Mouse (Mus musculus): ENCODE measurements around the gene Tax1bp3. TPM values are rescaled to one million over a fixed set of nuclear protein-coding genes. Genes with fewer than 3 reads are reported as not detected.

Gene Tax1bp3
- polyA plus RNA-seq, 1 experiment from 2014 or later: 227 TPM

- H3K27me3 ChIP-seq (ENCODE audit: insufficient read depth, low read length): no peaks in the 10 kb centered on the region
- no peak overlapping the region for H3K9ac ChIP-seq (ENCODE audit: low read depth, low read length)
- no peak overlapping the region for H3K4me2 ChIP-seq (ENCODE audit: low read length)
- H3K4me1 ChIP-seq (replicated peaks; ENCODE audit: insufficient read depth, low read length): 0 out of 2 replicates have a peak, but pooled peaks cover 4% of the 10 kb centered on the region
- no peaks in the 10 kb centered on the region for H3K36me3 ChIP-seq (ENCODE audit: insufficient read depth, low read length)
- DNase-seq (ENCODE audit: low spot score) (peak; percentile 65), ATAC-seq (replicated peaks; ENCODE audit: low FRiP score, low read depth) (peak; percentile 37; the same call in 1 of the 2 replicates)
- H3K27ac ChIP-seq: no peak overlapping the region
- H3K9me3 ChIP-seq (replicated peaks; ENCODE audit: low read length): no peaks in the 10 kb centered on the region
- 56% methylated on average over 4 of the region's 4 CpGs for WGBS
- peak; percentile 75 for TF ChIP-seq CTCF (IDR thresholded peaks at IDR 0.05; ENCODE audit: low read depth)
- no peak overlapping the region for H3K4me3 ChIP-seq (replicated peaks; ENCODE audit: low read depth, low read length)
These were observed 7.7 kb upstream of the Tax1bp3 start for GRCm38 (mm10) chr11:73169231-73169630.

GRCm38 (mm10) chr11:73172186-73172585 lies 4.7 kb upstream of the Tax1bp3 start:
- Histone ChIP-seq H3K36me3 (ENCODE audit: insufficient read depth, low read length) (peaks cover 3% of the 10 kb centered on the region; the same call in 1 of the 2 replicates), H3K4me2 (ENCODE audit: low read length) (no peak overlapping the region), H3K27ac (0 out of 2 replicates have a peak overlapping the region, but pooled peaks have one; percentile 20), H3K9me3 (replicated peaks; ENCODE audit: low read length) (no peaks in the 10 kb centered on the region), H3K9ac (ENCODE audit: low read depth, low read length) (no peak overlapping the region), H3K4me3 (replicated peaks; ENCODE audit: low read depth, low read length) (no peak overlapping the region), H3K4me1 (replicated peaks; ENCODE audit: insufficient read depth, low read length) (peaks cover 9% of the 10 kb centered on the region; the same call in 1 of the 2 replicates), H3K27me3 (ENCODE audit: insufficient read depth, low read length) (no peaks in the 10 kb centered on the region)
- peak; percentile 23 for DNase-seq (ENCODE audit: low spot score)
- 43% methylated on average over 5 of the region's 5 CpGs for WGBS
- TF ChIP-seq CTCF (IDR thresholded peaks at IDR 0.05; ENCODE audit: low read depth): no peak
- ATAC-seq (replicated peaks; ENCODE audit: low FRiP score, low read depth): no peak

- Histone ChIP-seq H3K36me3 (ENCODE audit: insufficient read depth, low read length) (peaks cover 3% of the 10 kb centered on the region; the same call in 1 of the 2 replicates), H3K27me3 (ENCODE audit: insufficient read depth, low read length) (no peaks in the 10 kb centered on the region), H3K4me1 (replicated peaks; ENCODE audit: insufficient read depth, low read length) (peaks cover 14% of the 10 kb centered on the region), H3K4me3 (replicated peaks; ENCODE audit: low read depth, low read length) (peak overlapping the region; percentile 98), H3K27ac (peak overlapping the region; percentile 98), H3K9me3 (replicated peaks; ENCODE audit: low read length) (no peaks in the 10 kb centered on the region), H3K9ac (ENCODE audit: low read depth, low read length) (peak overlapping the region; percentile 95; the same call in 1 of the 2 replicates), H3K4me2 (ENCODE audit: low read length) (peak overlapping the region; percentile 79)
- WGBS: 27% methylated on average over 8 of the region's 8 CpGs
- no peak for TF ChIP-seq CTCF (IDR thresholded peaks at IDR 0.05; ENCODE audit: low read depth)
- DNase-seq (ENCODE audit: low spot score) (peak; percentile 72), ATAC-seq (replicated peaks; ENCODE audit: low FRiP score, low read depth) (peak; percentile 22; the same call in 1 of the 2 replicates)
These were observed 1.3 kb upstream of the Tax1bp3 start for GRCm38 (mm10) chr11:73175612-73176011.

- TF ChIP-seq CTCF (IDR thresholded peaks at IDR 0.05; ENCODE audit: low read depth): no peak
- H3K27ac ChIP-seq: peak overlapping the region; percentile 98
- peak overlapping the region; percentile 79 for H3K4me2 ChIP-seq (ENCODE audit: low read length)
- H3K9ac ChIP-seq (ENCODE audit: low read depth, low read length): peak overlapping the region; percentile 95
- no peaks in the 10 kb centered on the region for H3K27me3 ChIP-seq (ENCODE audit: insufficient read depth, low read length)
- ATAC-seq (replicated peaks; ENCODE audit: low FRiP score, low read depth) (no peak), DNase-seq (ENCODE audit: low spot score) (peak; percentile 17)
- peak overlapping the region; percentile 98 for H3K4me3 ChIP-seq (replicated peaks; ENCODE audit: low read depth, low read length)
- 1% methylated on average over 15 of the region's 15 CpGs for WGBS
- H3K4me1 ChIP-seq (replicated peaks; ENCODE audit: insufficient read depth, low read length): peaks cover 14% of the 10 kb centered on the region
- H3K9me3 ChIP-seq (replicated peaks; ENCODE audit: low read length): no peaks in the 10 kb centered on the region
- H3K36me3 ChIP-seq (ENCODE audit: insufficient read depth, low read length): peaks cover 3% of the 10 kb centered on the region; the same call in 1 of the 2 replicates
These were observed 697 bp upstream of the Tax1bp3 start for GRCm38 (mm10) chr11:73176186-73176585.

GRCm38 (mm10) chr11:73177509-73177875 lies 609 bp downstream of the Tax1bp3 start:
- Histone ChIP-seq H3K4me2 (ENCODE audit: low read length) (peak overlapping the region; percentile 73), H3K27me3 (ENCODE audit: insufficient read depth, low read length) (no peaks in the 10 kb centered on the region), H3K36me3 (ENCODE audit: insufficient read depth, low read length) (peaks cover 3% of the 10 kb centered on the region; the same call in 1 of the 2 replicates), H3K9ac (ENCODE audit: low read depth, low read length) (peak overlapping the region; percentile 95), H3K4me1 (replicated peaks; ENCODE audit: insufficient read depth, low read length) (peaks cover 14% of the 10 kb centered on the region), H3K4me3 (replicated peaks; ENCODE audit: low read depth, low read length) (peak overlapping the region; percentile 98), H3K27ac (peak overlapping the region; percentile 98), H3K9me3 (replicated peaks; ENCODE audit: low read length) (no peaks in the 10 kb centered on the region)
- peak; percentile 85 for ATAC-seq (replicated peaks; ENCODE audit: low FRiP score, low read depth)
- under 1% methylated on average over 25 of the region's 28 CpGs for WGBS
- peak; percentile 96 for DNase-seq (ENCODE audit: low spot score)
- no peak for TF ChIP-seq CTCF (IDR thresholded peaks at IDR 0.05; ENCODE audit: low read depth)

- ATAC-seq (replicated peaks; ENCODE audit: low FRiP score, low read depth) (no peak), DNase-seq (ENCODE audit: low spot score) (peak; percentile 45)
- Histone ChIP-seq H3K27ac (peak overlapping the region; percentile 98), H3K9me3 (replicated peaks; ENCODE audit: low read length) (no peaks in the 10 kb centered on the region), H3K36me3 (ENCODE audit: insufficient read depth, low read length) (peaks cover 3% of the 10 kb centered on the region; the same call in 1 of the 2 replicates), H3K4me3 (replicated peaks; ENCODE audit: low read depth, low read length) (peak overlapping the region; percentile 98), H3K27me3 (ENCODE audit: insufficient read depth, low read length) (no peaks in the 10 kb centered on the region), H3K4me2 (ENCODE audit: low read length) (peak overlapping the region; percentile 73), H3K4me1 (replicated peaks; ENCODE audit: insufficient read depth, low read length) (peaks cover 14% of the 10 kb centered on the region), H3K9ac (ENCODE audit: low read depth, low read length) (peak overlapping the region; percentile 95)
- WGBS: 0% methylated on average over 2 of the region's 2 CpGs
- peak; percentile 34; the same call in 1 of the 2 replicates for TF ChIP-seq CTCF (IDR thresholded peaks at IDR 0.05; ENCODE audit: low read depth)
These were observed 1.0 kb downstream of the Tax1bp3 start for GRCm38 (mm10) chr11:73177895-73178294.
